Mouse (Mus musculus): Measurements from ENCODE around the gene Nop9. TPM values are rescaled to one million over a fixed set of nuclear protein-coding genes. Genes with fewer than 3 reads are reported as not detected.
A peak's percentile ranks its signal among the peaks of the same experiment; 100 is the strongest.

Nop9 gene
- polyA plus RNA-seq, 1 experiment from 2014 or later, result 44.0 TPM

DNA sequence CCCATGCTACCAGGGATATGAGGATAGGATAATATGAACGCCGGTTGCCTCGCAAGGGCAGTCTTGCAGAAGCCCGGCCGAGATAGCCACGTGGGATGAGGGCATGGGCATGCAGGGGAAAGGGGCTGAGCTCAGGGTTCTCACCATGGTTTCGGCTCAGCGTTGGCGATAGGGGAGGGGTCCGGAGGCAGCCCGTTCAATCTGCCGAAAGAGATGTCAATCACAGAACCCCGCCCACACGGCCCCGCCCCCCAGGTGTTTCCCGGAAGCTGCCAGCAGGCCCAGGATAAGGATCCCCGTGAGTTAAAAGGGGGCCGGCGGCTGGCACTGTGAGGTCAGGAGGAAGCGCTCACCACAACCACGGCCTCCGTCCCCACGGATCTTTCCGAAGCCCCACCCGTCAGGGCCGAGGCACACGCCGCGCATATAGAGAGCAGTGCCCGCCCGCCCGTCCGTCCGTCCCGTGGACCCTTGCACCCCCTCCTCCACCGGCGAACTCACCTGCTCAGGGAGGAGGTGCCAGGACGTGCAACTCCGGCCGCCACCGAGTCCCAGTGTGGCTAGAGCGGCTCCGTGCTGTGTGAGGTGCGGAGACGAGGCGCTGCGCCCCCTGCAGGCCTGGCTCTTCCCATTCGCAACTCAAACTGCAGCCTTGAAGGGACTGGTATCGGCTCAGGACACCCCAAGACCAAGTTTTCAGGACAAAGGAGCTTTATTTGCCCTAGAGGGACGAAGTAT is 23.6 kb upstream of the Nop9 start, which contains the start of gene Rabggta:
TSS of gene Rabggta (minus strand) at position 564 of the 738 bp plus-strand sequence.
- Histone ChIP-seq H3K9me3 (ENCODE audit: control insufficient read depth, low read length) (no peaks in the 10 kb centered on the region), H3K9ac (ENCODE audit: low read depth, low read length) (peak within 1 kb of the TSS; percentile 77), H3K4me3 (ENCODE audit: low read length) (peak within 1 kb of the TSS; percentile 83), H3K4me2 (replicated peaks; ENCODE audit: low read depth, low read length) (peak within 1 kb of the TSS; percentile 73), H3K27ac (ENCODE audit: low read depth, low read length) (peak within 1 kb of the TSS; percentile 83; the same call in 1 of the 2 replicates), H3K27me3 (ENCODE audit: control insufficient read depth, insufficient read depth, low read length) (no peaks in the 10 kb centered on the region), H3K36me3 (ENCODE audit: control insufficient read depth, insufficient read depth, low read length) (peaks cover 18% of the 10 kb centered on the region; the same call in 1 of the 2 replicates), H3K4me1 (ENCODE audit: control insufficient read depth, insufficient read depth, low read length) (0 out of 2 replicates have a peak, but pooled peaks cover 9% of the 10 kb centered on the region)
- WGBS, result under 1% methylated on average over 47 of the region's 50 CpGs
- ATAC-seq (ENCODE audit: low FRiP score, low TSS enrichment), result peak; percentile 96

DNA sequence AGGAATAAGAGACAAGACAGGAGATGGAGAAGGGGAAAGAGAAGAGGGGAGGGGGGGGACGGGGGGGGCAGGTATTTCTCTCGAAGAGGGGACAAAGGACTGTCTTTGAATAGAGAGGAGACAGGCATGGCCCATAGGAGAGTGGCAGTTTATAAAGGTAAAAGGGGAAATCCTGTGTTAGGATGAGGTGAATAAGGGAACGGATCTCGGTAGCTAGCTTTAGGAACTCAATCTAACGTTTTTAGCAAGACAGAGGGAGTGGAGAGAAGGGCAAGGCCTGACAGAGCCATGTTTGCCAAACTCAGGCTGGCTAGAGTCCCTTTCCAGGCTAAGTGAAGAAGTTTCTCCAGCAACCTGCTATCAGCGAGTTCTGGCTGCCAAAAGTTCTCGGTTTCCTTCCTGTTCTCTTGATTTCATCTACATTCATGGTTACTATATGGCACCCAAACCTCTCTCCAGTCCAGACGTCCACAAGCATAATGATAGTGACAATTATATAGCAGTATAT is 23.0 kb upstream of the Nop9 start:
- peak; percentile 10; the same call in 1 of the 2 replicates for ATAC-seq (ENCODE audit: low FRiP score, low TSS enrichment)
- Histone ChIP-seq H3K9me3 (ENCODE audit: control insufficient read depth, low read length) (no peaks in the 10 kb centered on the region), H3K4me3 (ENCODE audit: low read length) (peak overlapping the region; percentile 83), H3K36me3 (ENCODE audit: control insufficient read depth, insufficient read depth, low read length) (peaks cover 12% of the 10 kb centered on the region; the same call in 1 of the 2 replicates), H3K4me2 (replicated peaks; ENCODE audit: low read depth, low read length) (peak overlapping the region; percentile 73), H3K27me3 (ENCODE audit: control insufficient read depth, insufficient read depth, low read length) (no peaks in the 10 kb centered on the region), H3K4me1 (ENCODE audit: control insufficient read depth, insufficient read depth, low read length) (0 out of 2 replicates have a peak, but pooled peaks cover 9% of the 10 kb centered on the region), H3K9ac (ENCODE audit: low read depth, low read length) (peak overlapping the region; percentile 77; the same call in 1 of the 2 replicates), H3K27ac (ENCODE audit: low read depth, low read length) (no peak overlapping the region)
- 51% methylated on average over 8 of the region's 8 CpGs for WGBS

DNA sequence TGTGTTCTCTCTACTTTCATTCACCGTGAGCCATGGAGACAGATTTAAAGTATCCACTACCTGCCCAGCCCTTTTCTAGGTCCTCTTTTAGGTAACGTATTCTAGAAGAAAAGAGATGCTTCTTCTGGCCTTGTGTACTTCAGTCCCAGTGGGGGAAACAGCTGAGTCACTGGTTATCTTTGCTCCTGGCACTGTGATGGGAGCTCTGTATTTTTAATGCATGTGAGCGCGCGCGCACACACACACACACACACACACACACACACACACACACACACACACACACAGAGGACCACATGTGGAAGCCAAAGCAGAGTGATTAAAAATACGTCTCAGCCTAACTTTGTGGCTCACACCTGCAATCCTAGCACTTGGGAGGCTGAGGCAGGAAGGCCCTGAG is 22.1 kb upstream of the Nop9 start:
- Histone ChIP-seq H3K36me3 (ENCODE audit: control insufficient read depth, insufficient read depth, low read length) (peaks cover 9% of the 10 kb centered on the region; the same call in 1 of the 2 replicates), H3K27me3 (ENCODE audit: control insufficient read depth, insufficient read depth, low read length) (no peaks in the 10 kb centered on the region), H3K4me1 (ENCODE audit: control insufficient read depth, insufficient read depth, low read length) (0 out of 2 replicates have a peak, but pooled peaks cover 9% of the 10 kb centered on the region), H3K4me3 (ENCODE audit: low read length) (no peak overlapping the region), H3K27ac (ENCODE audit: low read depth, low read length) (no peak overlapping the region), H3K9ac (ENCODE audit: low read depth, low read length) (no peak overlapping the region), H3K4me2 (replicated peaks; ENCODE audit: low read depth, low read length) (no peak overlapping the region), H3K9me3 (ENCODE audit: control insufficient read depth, low read length) (no peaks in the 10 kb centered on the region)
- ATAC-seq (ENCODE audit: low FRiP score, low TSS enrichment), result no peak
- 92% methylated on average over 7 of the region's 7 CpGs for WGBS

GRCm38 (mm10) chr14:55724411-55724871 is 21.1 kb upstream of the Nop9 start:
- Histone ChIP-seq H3K4me1 (ENCODE audit: control insufficient read depth, insufficient read depth, low read length) (0 out of 2 replicates have a peak, but pooled peaks cover 9% of the 10 kb centered on the region), H3K27me3 (ENCODE audit: control insufficient read depth, insufficient read depth, low read length) (no peaks in the 10 kb centered on the region), H3K4me3 (ENCODE audit: low read length) (no peak overlapping the region), H3K4me2 (replicated peaks; ENCODE audit: low read depth, low read length) (no peak overlapping the region), H3K36me3 (ENCODE audit: control insufficient read depth, insufficient read depth, low read length) (no peaks in the 10 kb centered on the region), H3K9ac (ENCODE audit: low read depth, low read length) (no peak overlapping the region), H3K9me3 (ENCODE audit: control insufficient read depth, low read length) (no peaks in the 10 kb centered on the region), H3K27ac (ENCODE audit: low read depth, low read length) (no peak overlapping the region)
- ATAC-seq (ENCODE audit: low FRiP score, low TSS enrichment), result no peak
- 59% methylated on average over 8 of the region's 8 CpGs for WGBS

DNA sequence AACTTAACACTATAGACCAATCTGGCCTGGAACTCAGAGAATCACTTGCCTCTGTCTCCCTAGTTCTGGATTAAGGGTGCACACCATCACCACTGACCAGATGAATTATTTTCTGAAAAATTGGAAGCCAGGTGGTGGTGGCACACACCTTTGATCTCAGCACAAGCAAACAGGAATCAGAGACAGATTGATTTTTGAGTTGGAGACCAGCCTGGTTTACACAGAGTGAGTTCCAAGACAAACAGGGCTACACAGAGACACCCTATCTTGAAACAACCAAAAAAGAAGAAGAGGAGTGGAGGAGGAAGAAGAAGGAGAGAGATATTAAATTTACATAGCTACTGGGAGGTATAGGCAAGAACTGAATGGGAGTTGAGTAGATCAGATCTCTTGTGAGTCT is 19.2 kb upstream of the Nop9 start:
- no peak overlapping the region for H3K27ac ChIP-seq (ENCODE audit: low read depth, low read length)
- H3K4me3 ChIP-seq (ENCODE audit: low read length), result no peak overlapping the region
- H3K36me3 ChIP-seq (ENCODE audit: control insufficient read depth, insufficient read depth, low read length), result no peaks in the 10 kb centered on the region
- no peak overlapping the region for H3K9ac ChIP-seq (ENCODE audit: low read depth, low read length)
- peaks cover 5% of the 10 kb centered on the region; the same call in 1 of the 2 replicates for H3K27me3 ChIP-seq (ENCODE audit: control insufficient read depth, insufficient read depth, low read length)
- no peak for ATAC-seq (ENCODE audit: low FRiP score, low TSS enrichment)
- H3K9me3 ChIP-seq (ENCODE audit: control insufficient read depth, low read length), result no peaks in the 10 kb centered on the region
- 0 out of 2 replicates have a peak, but pooled peaks cover 2% of the 10 kb centered on the region for H3K4me1 ChIP-seq (ENCODE audit: control insufficient read depth, insufficient read depth, low read length)
- no peak overlapping the region for H3K4me2 ChIP-seq (replicated peaks; ENCODE audit: low read depth, low read length)

DNA sequence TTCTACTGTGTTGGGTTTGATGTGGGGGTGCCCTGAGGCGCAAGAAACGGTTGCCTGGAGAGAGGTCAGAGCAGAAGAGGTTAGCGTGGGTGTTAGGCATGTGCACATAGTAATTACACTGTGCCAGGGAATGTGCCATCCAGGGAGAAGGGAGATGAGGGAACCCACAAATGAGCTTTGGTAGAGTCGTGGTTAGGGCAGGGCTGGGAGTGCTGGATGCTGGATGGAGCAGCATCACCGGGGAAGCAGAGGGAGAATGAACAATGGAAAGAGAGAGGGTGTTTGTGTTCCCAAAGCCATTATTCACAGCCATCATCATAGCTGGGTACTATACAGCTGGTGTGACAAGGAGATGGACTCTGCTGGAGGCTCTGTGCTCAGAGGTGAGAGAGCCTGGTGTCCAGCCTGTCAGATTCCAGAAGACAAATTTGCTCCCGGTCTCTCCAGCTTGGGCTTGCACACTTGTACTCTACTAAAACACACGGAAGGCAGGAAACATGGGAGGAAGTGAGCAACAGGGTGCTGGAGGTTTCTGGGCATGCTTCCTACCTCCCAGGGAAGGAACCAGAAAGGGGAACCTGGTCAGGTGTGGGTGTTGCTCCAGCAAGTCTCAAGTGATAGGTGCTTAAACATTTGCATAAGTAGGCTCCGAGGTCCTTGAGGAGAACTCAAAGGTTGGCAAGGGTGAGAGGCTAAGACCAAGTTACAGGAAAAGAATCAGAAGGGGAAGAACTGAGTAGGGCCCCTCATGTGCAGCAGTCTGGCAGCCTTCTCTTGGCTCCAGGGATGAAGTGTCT is 17.4 kb upstream of the Nop9 start:
- Histone ChIP-seq H3K9ac (ENCODE audit: low read depth, low read length) (no peak overlapping the region), H3K27ac (ENCODE audit: low read depth, low read length) (no peak overlapping the region), H3K9me3 (ENCODE audit: control insufficient read depth, low read length) (no peaks in the 10 kb centered on the region), H3K36me3 (ENCODE audit: control insufficient read depth, insufficient read depth, low read length) (no peaks in the 10 kb centered on the region), H3K27me3 (ENCODE audit: control insufficient read depth, insufficient read depth, low read length) (peaks cover 5% of the 10 kb centered on the region; the same call in 1 of the 2 replicates), H3K4me3 (ENCODE audit: low read length) (no peak overlapping the region), H3K4me1 (ENCODE audit: control insufficient read depth, insufficient read depth, low read length) (no peaks in the 10 kb centered on the region), H3K4me2 (replicated peaks; ENCODE audit: low read depth, low read length) (no peak overlapping the region)
- ATAC-seq (ENCODE audit: low FRiP score, low TSS enrichment), result no peak
- WGBS, result 71% methylated on average over 8 of the region's 8 CpGs

DNA sequence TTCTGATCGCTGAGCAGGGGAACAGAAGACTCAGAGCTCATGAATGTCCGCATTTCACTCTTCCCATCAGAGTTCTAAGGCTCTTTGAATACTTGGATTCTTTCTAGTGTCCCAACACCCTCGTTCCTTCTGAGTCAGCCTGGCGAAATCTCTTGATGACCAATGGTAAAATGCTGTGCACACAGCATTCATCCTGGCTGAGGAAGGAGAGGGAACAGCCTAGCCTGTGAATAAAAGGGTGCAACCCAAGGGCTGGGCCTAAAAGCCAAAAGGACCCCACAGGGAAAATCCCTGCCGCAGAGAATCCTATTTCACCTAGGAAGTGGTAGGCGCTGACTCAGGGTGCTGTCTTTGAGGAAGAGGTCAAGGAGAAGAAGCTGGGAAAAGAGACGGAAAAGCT is 15.4 kb upstream of the Nop9 start:
- no peaks in the 10 kb centered on the region for H3K36me3 ChIP-seq (ENCODE audit: control insufficient read depth, insufficient read depth, low read length)
- H3K4me3 ChIP-seq (ENCODE audit: low read length), result no peak overlapping the region
- no peak for ATAC-seq (ENCODE audit: low FRiP score, low TSS enrichment)
- H3K9me3 ChIP-seq (ENCODE audit: control insufficient read depth, low read length), result no peaks in the 10 kb centered on the region
- H3K27ac ChIP-seq (ENCODE audit: low read depth, low read length), result no peak overlapping the region
- no peak overlapping the region for H3K4me2 ChIP-seq (replicated peaks; ENCODE audit: low read depth, low read length)
- H3K27me3 ChIP-seq (ENCODE audit: control insufficient read depth, insufficient read depth, low read length), result peaks cover 5% of the 10 kb centered on the region; the same call in 1 of the 2 replicates
- no peak overlapping the region for H3K9ac ChIP-seq (ENCODE audit: low read depth, low read length)
- H3K4me1 ChIP-seq (ENCODE audit: control insufficient read depth, insufficient read depth, low read length), result no peaks in the 10 kb centered on the region
- 80% methylated on average over 7 of the region's 7 CpGs for WGBS

DNA sequence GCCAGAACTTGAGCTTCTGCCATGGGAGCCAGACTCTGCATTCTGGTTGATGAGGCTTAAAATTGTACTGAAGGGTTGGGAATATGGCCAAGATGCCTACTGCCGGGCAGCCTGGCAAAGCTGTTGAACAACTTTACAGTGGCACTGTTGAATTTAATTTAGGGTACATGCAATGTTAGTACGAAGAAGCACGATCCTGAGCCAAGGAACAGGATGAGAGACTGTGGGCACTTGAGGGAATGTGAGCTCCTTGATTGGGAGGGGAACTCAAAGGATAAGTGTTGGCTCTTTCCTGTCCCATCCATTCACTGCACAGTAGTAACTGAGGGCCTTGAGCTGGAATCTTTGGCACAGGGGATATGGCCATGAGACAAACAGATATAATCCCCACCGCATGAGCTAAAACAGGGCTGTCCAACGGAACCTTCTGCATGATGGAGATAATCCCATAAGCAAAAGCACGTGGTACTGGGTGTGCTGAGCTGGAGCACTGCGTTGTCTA is 14.9 kb upstream of the Nop9 start:
- H3K4me2 ChIP-seq (replicated peaks; ENCODE audit: low read depth, low read length), result no peak overlapping the region
- H3K4me1 ChIP-seq (ENCODE audit: control insufficient read depth, insufficient read depth, low read length), result no peaks in the 10 kb centered on the region
- H3K27ac ChIP-seq (ENCODE audit: low read depth, low read length), result no peak overlapping the region
- 80% methylated on average over 7 of the region's 7 CpGs for WGBS
- H3K4me3 ChIP-seq (ENCODE audit: low read length), result no peak overlapping the region
- H3K9me3 ChIP-seq (ENCODE audit: control insufficient read depth, low read length), result no peaks in the 10 kb centered on the region
- ATAC-seq (ENCODE audit: low FRiP score, low TSS enrichment), result no peak
- H3K36me3 ChIP-seq (ENCODE audit: control insufficient read depth, insufficient read depth, low read length), result no peaks in the 10 kb centered on the region
- H3K9ac ChIP-seq (ENCODE audit: low read depth, low read length), result no peak overlapping the region
- peaks cover 5% of the 10 kb centered on the region; the same call in 1 of the 2 replicates for H3K27me3 ChIP-seq (ENCODE audit: control insufficient read depth, insufficient read depth, low read length)

Data from kidney, embryonic 14.5 days (tissue).